Mouse (Mus musculus): Measurements from ENCODE around the gene Kat8.
A peak's percentile ranks its signal among the peaks of the same experiment; 100 is the strongest.

Kat8 gene

GRCm38 (mm10) chr7:127896384-127896783 is 15.9 kb upstream of the Kat8 start:
- DNase-seq (ENCODE audit: low spot score in 2 of 2): peak; percentile 55 to 75

- DNase-seq (ENCODE audit: low spot score in 2 of 2): no peak
These were observed 14.8 kb upstream of the Kat8 start for GRCm38 (mm10) chr7:127897542-127897941.

DNA sequence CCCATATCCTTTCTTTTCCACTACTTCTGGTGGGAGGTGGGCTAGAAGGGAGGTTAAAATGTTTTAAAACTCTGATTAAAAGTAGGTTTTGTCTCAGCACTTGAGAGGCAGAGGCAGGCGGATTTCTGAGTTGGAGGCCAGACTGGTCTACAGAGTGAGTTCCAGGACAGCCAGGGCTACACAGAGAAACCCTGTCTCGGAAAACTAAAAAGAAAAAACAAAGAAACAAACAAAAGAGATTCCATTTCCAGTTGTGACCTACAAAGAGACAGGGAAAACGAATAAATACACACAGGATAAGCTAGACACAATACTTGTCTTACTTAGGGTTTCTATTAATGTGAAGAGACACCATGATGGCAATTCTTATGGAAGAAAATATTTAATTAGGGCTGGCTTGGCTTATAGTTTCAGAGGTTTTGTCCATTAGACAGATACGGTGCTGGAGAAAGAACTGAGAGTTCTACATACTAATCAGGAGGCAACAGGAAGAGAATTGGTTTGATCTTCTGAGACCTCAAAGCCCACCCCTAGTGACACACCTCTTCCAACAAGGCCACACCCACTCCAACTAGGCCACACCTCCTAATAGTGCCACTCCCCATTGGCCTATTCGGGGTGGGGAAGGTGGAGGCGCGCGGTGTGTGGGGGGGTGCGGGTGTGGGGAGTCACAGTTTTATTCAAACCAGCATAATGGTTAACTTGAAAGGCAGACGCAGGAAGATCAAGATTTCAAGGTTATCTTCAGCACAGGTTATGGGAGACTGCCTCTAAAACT is 13.9 kb upstream of the Kat8 start:
- peak in 1 of 2 experiments; percentile 38 for DNase-seq (ENCODE audit: low spot score in 2 of 2)

DNA sequence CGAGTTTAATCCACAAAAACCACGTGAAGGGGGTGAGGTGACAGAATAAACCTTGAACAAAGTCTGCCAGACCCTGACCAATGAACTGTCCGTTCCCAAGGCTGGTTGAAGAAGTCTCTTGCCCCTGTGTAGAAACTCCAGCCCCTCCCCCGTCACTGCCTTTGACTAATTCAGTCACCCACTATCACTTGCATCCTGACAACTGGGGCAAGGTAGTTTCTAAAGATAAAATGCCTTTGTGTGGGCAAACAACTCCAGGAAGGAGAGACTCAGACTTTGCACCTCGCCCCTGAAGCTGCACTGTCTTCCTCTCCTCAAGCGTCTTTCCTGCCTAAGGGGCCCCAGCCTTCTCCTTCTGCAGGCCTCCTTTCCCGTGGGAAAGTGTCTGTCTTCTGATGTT is 12.3 kb upstream of the Kat8 start:
- DNase-seq (ENCODE audit: low spot score in 2 of 2): no peak

GRCm38 (mm10) chr7:127901772-127902171 is 10.5 kb upstream of the Kat8 start:
- no peak for DNase-seq (ENCODE audit: low spot score in 2 of 2)

GRCm38 (mm10) chr7:127903971-127904796 is 8.1 kb upstream of the Kat8 start, which contains the start of gene Bckdk:
Gene Bckdk, plus strand, starts transcription at chr7:127904082.
- DNase-seq (ENCODE audit: low spot score in 2 of 2): peak; percentile 34 to 59

DNA sequence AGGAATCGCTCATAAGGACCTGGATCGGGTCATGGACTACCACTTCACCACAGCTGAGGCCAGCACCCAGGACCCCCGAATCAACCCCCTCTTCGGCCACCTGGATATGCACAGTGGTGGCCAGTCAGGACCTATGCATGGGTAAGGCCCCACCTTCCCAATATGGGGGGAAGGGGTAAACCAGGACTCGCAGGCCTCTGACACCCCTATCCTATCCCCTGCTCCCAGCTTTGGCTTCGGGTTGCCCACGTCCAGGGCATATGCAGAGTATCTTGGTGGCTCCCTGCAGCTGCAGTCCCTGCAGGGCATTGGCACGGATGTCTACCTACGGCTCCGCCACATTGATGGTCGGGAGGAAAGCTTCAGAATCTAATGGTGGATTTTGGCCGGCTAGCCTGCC is 4.4 kb upstream of the Kat8 start:
- no peak for DNase-seq (ENCODE audit: low spot score in 2 of 2)

GRCm38 (mm10) chr7:127908656-127909055 is 3.7 kb upstream of the Kat8 start:
- DNase-seq (ENCODE audit: low spot score in 2 of 2): no peak

GRCm38 (mm10) chr7:127912938-127913337 is 622 bp downstream of the Kat8 start:
- no peak for DNase-seq (ENCODE audit: low spot score in 2 of 2)

GRCm38 (mm10) chr7:127915293-127915692 is 3.0 kb downstream of the Kat8 start:
- DNase-seq (ENCODE audit: low spot score in 2 of 2): no peak

- peak; percentile 31 to 65 for DNase-seq (ENCODE audit: low spot score in 2 of 2)
These were observed 5.9 kb downstream of the Kat8 start for GRCm38 (mm10) chr7:127918203-127918602.

- peak in 1 of 2 experiments; percentile 41 for DNase-seq (ENCODE audit: low spot score in 2 of 2)
These were observed 7.0 kb downstream of the Kat8 start for GRCm38 (mm10) chr7:127919290-127919689.

DNA sequence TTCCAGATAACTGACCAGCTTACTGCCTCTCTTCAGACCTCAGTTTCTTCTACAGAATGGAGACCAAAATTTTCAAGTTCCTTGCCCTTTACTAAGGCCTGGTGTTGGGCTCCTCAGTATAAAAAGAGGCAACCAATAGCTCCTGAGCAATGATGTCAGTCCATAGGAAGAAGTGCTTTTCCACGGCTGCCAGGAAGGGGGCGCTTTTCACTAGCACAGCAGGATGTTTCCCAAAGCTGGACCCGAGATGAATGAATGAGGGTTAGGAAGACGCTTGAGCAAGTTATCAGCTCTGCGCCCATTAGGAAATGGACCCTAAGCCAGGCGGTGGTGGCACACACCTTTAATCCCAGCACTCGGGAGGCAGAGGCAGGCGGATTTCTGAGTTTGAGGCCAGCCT is 9.2 kb downstream of the Kat8 start:
- no peak for DNase-seq (ENCODE audit: low spot score in 2 of 2)

- DNase-seq (ENCODE audit: low spot score in 2 of 2): peak; percentile 32 to 61
These were observed 10.3 kb downstream of the Kat8 start for GRCm38 (mm10) chr7:127922451-127923275.

DNA sequence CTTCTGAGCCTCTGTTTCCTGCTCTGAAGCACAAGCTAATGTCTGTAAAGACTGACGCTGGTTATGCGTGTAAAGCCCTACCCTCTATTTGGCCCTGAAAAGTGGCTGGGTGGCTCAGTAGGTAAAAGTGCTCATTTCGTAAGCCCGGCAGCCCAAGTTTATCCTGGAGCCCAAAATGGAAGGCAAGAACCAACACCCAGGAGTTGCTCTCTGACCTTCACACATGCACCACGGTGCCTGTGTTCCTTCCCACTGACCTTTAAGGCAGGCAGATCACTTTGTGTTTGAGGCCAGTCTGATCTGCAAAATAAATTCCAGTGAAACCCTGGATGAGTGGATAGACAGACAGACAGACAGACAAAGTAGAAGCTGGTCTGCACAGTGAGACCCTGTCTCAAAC is 11.4 kb downstream of the Kat8 start:
- no peak for DNase-seq (ENCODE audit: low spot score in 2 of 2)

DNA sequence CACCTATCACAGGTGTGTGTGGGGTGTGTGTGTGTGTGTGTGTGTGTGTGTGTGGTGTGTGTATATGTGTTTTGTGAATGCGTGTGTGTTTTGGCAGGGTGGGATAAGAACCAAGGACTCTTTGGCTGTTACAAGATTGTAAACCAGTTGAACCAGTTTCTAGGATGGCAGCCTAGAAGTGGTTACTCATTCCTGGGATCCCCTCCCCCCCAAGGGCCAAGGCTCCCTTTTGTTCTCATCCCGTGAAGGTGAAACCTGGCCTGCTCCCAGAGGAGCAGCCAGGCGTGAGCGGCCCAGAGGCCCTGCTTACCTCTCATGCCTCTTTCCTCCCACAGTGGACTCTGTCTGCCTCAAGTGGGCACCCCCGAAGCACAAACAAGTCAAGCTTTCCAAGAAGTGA is 12.9 kb downstream of the Kat8 start:
- no peak for DNase-seq (ENCODE audit: low spot score in 2 of 2)

DNA sequence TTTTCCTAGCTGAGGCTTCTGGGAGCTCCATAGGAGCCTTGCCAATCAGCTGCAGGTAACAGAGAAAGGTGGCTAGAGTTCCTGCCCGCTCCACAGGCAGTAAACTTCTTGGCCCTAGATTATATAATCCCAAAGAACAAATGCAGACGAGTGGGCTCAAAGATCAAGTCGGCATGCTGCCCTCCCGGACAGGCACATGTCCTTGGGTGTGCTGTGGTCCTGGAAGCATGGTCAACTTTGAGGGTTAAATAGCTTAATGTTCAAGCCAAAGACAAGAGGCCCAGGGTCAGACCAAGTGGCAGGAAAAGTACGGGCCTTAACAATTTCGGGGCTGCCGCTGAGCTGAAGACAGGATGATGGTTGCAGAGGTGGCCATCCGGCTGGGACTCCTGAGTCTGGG is 13.8 kb downstream of the Kat8 start:
- DNase-seq (ENCODE audit: low spot score in 2 of 2): no peak

DNA sequence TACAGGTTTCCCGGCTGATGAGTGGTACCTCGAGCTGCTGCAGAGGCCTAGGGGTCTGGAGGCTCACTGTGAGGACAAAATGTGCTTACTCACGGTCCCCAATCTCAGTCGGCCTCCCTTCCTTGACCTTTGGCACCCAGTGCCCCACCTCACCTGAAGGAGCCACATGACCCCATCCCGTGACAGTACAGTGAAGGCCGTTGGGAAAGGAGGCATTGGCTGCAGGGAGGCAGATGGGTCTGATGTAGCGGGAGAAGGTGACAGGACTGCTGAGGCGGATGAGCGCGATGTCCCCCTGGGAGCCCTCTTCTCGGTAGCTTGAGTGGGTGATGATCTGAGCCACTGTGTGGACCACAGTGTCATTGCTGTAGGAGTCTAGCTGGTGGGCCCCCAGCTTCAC is 14.5 kb downstream of the Kat8 start:
- no peak for DNase-seq (ENCODE audit: low spot score in 2 of 2)

- DNase-seq (ENCODE audit: low spot score in 2 of 2): no peak
These were observed 15.4 kb downstream of the Kat8 start for GRCm38 (mm10) chr7:127927726-127928125.

- no peak for DNase-seq (ENCODE audit: low spot score in 2 of 2)
These were observed 16.3 kb downstream of the Kat8 start for GRCm38 (mm10) chr7:127928596-127928995.

DNA sequence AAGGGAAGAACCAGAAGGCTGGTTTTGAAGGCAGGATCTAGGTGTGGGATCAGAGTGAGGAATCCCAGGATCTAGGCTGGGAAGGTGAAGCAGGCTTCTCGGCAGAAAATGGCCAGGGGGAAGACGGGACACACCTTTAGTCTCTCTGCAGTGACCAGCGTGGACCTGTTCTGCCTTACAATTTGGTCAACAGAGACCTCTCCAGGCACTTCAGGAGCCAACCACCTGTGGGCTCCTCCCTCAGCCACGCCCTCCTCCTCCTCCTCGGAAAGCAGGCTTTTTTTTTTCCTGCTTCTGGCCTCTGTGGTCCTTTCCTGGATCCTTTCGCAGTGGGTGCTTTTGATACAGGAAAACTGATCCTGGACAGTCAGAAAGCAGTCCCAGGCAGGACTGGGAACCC is 17.6 kb downstream of the Kat8 start, which contains the start of gene Prss8:
TSS of gene Prss8 (minus strand) at position 182 of the 400 bp plus-strand sequence.
- no peak for DNase-seq (ENCODE audit: low spot score in 2 of 2)

DNA sequence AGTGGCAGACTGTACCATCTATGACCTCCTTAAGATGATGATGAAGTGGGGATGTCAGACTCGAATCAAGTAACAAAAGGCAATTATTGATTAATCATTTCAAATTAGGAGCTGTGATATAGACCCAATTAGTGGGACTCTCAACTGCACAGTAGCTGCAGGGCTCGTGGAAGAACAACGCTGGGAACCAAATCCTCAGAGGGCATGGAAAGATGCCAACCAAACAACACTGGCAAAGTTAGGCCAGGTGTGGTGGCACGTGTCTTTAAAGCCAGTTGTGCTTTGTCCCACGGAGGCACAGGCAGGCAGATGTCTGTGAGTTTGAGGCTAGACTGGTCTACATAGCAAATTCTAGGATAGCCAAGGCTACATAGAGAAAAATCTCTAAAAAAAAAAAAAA is 18.3 kb downstream of the Kat8 start:
- DNase-seq (ENCODE audit: low spot score in 2 of 2): no peak
